Mouse (Mus musculus) cerebellum, adult (tissue): ENCODE results near the gene Btbd35f29.
"Not testable (repeated sequence)": the region's sequence is repeated elsewhere in the genome, so short reads cannot be mapped to it uniquely, and the experiment has no call there.

Source experiments
- ATAC-seq: cut with Nextera tagmentation; 2 replicates; pipeline ENCODE4 v1.9.2; 2017; ENCODE audit warnings: mild to moderate bottlenecking, moderate library complexity, mixed read lengths; ENCODE audit not compliant: insufficient number of reproducible peaks, low FRiP score, low TSS enrichment

The Btbd35f29 gene

DNA sequence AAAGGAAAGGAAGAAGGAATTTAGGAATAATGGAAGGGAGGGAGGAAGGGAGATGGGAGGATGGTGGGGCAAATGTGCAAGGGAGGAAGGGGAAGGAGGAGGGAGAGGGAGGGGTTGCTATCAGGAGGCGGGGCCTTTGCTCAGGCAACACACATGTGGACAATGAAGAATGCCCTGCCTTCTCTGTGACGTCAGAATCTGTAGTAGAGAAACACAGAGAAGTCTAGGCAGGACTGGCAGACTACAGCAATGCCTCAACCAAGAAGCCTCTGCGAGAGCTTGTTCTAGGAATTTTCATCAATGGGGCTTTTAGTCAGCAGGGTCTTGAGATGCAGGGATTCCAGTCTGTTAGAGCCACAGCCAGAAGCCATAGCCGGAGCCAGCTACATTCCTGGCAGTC, at the start of gene Btbd35f29:
Gene Btbd35f29 (plus strand): TSS at position 301 of the 400 bp plus-strand sequence.
- ATAC-seq: not testable (repeated sequence)

DNA sequence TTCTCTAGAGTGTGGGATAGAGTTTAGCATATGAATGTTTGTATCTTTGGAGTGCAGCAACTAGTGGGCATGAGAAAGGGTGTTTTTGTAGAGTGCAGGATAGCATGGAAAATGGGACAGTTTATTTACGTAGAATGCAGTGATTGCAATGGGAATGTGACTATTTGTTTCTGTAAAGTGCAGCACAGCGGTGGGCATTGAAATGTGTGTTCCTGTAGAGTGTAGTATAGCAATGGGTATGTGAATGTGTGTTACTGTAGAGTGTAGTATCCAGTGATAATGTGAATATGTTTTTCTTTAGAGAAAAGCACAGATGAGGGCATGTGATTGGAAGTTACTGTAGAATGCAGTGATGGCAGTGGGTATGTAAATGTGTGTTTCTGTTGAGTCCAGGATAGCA, 23.9 kb downstream of the Btbd35f29 start:
- ATAC-seq: not testable (repeated sequence)

DNA sequence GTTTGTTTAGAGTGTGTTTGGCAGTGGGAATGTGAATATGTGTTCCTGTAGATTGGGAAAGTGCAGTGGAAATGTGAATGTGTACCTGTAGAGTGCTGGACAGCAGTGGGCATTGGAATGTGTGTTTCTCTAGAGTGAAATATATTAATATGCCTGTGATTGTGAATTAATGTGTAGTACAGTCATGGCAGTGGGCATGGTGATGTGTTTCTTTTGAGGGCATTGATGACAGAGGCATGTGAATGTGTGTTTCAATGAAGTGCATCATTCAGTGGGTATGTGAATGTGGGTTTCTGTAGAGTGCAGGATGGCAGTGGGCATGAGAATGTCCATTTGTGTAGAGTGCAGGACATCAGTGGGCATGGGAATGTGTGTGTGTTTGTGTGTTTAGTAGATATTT, 27.7 kb downstream of the Btbd35f29 start:
- ATAC-seq: not testable (repeated sequence)

DNA sequence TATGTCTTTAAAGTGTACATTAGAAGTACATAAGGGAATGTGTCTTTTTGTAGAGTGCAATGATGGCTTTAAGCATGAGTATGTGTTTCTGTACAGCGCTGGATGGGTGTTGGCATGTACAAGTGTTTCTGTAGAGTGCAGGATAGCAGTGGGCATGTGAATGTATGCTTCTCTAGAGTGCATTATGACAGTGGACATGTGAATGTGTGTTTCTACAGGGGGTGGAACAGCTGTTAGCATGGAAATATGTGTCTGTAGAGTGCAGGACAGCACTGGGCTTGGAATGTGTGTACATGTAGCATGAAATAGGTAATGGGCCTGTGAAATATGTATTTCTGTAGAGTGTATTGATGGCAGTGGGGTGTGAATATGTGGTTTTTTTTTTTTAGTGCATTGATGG, 28.4 kb downstream of the Btbd35f29 start:
- not testable (repeated sequence) for ATAC-seq

DNA sequence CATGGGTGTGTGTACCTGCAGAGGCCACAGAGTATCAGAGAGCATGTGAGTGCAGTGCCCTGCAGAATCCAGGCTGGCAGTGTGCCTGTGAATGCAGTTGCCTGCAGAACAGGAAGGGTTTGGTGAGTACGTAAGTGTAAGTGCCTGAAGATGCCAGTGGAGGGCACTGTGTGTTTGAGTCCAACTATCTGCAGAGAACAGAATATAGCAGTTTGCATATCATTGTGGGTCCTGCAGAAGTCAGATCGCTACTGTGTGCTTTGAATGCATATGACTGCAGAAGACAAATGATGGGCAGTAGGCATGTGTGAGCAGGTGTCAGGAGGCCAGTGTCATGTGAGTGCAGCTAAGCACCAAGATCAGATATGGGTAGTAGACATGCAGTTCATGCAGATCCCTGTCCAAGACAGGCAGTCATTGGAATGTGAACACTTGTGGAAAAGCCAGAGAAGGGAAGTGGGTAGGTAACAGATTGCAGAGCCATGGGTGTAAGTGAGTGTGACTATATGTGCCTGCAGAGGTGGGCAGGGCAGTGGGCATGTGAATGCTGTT, 41.1 kb downstream of the Btbd35f29 start:
- not testable (repeated sequence) for ATAC-seq

DNA sequence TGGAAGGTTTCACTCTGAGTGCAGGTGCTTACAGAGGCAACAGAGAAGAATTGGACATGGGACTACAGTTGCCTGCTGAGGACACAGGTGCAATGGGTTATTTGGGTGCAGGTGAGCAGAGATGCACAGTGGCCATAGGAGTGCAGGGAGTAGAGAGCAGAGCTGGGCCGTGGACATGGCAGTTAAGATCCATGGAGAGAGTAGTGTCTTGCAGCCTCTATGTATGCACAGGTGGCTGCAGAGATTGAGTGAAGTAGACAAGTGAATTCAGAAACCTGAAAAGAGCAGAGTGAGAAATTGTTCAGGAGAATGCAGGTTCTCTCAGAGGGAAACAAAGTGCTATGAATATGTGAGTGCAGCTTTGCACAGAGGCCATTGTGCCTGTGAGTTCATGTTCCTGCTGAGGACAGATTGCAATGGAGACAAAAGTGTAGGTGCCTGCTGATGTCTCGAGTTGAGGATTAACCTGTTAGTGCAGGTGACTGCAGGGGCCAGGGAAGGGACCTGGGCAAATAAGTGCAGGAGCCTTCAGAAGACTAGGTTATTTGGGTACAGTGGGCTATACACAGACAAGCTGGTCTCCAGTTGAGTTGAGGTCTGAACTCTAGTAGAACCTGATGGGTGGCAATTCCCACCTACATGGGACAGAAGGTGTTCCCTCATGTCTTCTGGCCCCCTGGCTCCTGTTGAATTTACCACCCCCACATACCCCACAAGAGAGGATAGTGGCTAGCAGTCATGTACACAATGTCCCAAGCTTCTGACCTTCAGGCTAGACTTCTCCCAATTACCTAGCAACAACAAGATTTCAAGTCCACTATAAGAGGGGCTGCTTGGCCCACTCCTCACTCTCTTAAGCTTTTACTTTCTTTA, 42.2 kb downstream of the Btbd35f29 start:
- ATAC-seq: not testable (repeated sequence)

DNA sequence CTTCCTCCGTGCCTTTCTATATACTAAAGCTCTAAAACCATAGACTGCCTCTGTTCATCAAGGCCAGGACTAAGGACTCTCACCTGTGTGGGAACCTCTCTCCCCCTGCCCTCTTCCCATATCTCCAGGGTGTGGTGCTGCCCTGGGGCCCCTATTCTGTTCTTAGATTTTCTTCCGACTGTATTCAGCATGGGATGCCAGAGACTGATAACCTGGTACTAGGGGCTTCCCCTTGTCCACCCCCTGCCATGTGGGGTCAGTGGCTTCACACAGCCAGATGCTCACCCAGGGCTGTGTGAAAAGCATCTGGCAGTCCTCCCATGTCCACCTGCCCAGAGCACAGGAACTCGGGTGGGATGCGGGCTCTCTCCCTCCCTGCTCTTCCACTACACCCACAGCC, 43.1 kb downstream of the Btbd35f29 start:
- not testable (repeated sequence) for ATAC-seq

DNA sequence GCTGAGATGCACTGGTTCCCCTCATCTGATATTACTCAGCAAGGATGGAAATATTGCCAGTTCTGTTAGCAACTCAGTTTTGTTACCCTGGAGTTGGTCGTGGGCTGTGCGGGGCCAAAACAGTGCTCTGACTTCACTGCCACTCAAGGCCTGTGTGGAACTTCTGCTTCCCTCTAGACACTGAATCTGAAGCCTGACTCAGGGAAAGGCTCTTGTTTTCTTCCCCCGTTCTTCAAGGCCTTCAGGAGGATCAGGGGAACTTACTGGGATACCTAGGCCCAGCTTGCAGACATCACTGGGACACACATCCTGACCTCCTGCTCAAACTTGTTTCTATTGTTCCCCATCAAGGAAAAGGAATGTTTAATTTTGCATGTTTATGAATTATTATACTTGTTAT, 45.2 kb downstream of the Btbd35f29 start:
- ATAC-seq: not testable (repeated sequence)

DNA sequence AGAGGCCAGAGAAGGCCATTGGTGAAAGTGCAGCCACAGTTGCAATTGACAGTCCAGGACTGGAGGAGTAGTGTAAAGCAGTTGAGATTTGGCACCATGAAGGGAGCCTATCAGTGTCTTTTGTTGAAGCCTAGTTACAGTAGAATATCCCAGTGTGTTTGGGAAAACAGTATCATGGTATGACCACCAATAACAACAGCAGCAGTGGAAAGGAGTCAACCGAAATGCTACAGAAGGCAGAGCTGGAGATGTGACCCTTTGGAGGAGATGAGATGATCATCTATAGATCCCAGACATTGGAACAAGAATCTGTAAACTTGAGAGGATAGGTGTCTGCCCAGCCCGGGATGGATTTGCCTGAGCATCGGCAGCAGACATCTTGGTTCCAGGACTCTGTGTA, 47.7 kb downstream of the Btbd35f29 start:
- ATAC-seq: not testable (repeated sequence)
